Mouse (Mus musculus) liver, adult 2 months (tissue): ENCODE data around the gene Mn1. TPM values are rescaled to one million over a fixed set of nuclear protein-coding genes. Genes with fewer than 3 reads are reported as not detected.
A peak's percentile ranks its signal among the peaks of the same experiment; 100 is the strongest.

Experiments used
- DNase-seq: peaks from one replicate; pipeline ENCODE4 v3.0.0-alpha.2; 2011; ENCODE audit warnings: low read depth, low spot score; ENCODE audit errors: extremely low read depth
- H3K27ac ChIP-seq: fragments of 200-500 bp; replicated peaks from 2 replicates; pipeline ENCODE4 v1.5.1; 2012; ENCODE audit warnings: low read depth, mild to moderate bottlenecking, control low read depth, inconsistent platforms, low read length; ENCODE audit not compliant: insufficient read depth
- H3K27me3 ChIP-seq: fragments of 200-500 bp; 2 replicates; pipeline ENCODE4 v1.6.1; 2012; ENCODE audit warnings: mild to moderate bottlenecking, moderate library complexity, low read length, inconsistent platforms; ENCODE audit not compliant: control insufficient read depth, insufficient read depth
- H3K36me3 ChIP-seq: fragments of 200-500 bp; 2 replicates; pipeline ENCODE4 v1.6.1; 2012; ENCODE audit warnings: low read length, inconsistent platforms; ENCODE audit not compliant: control insufficient read depth, insufficient read depth
- H3K4me1 ChIP-seq: fragments of 200-500 bp; 2 replicates; pipeline ENCODE4 v1.6.1; 2011; ENCODE audit warnings: low read length; ENCODE audit not compliant: control insufficient read depth, insufficient read depth
- H3K4me3 ChIP-seq: fragments of 200-500 bp; 2 replicates; pipeline ENCODE4 v1.5.1; 2011; ENCODE audit warnings: low read depth, mild to moderate bottlenecking, control low read depth, low read length, moderate library complexity; ENCODE audit not compliant: insufficient read depth
- H3K79me2 ChIP-seq: fragments of 200-500 bp; 2 replicates; pipeline ENCODE4 v1.6.1; 2012; ENCODE audit warnings: inconsistent platforms, mild to moderate bottlenecking, low read length, moderate library complexity; ENCODE audit not compliant: control insufficient read depth, insufficient read depth
- H3K9ac ChIP-seq: fragments of 200-500 bp; 2 replicates; pipeline ENCODE4 v1.6.1; 2012; ENCODE audit warnings: low read depth, mild to moderate bottlenecking, control low read depth, inconsistent platforms, low read length
- CTCF ChIP-seq: fragments of 200-500 bp; IDR thresholded peaks from 2 replicates; pipeline ENCODE4 v1.5.1; 2011; ENCODE audit warnings: low read depth, low read length, control low read depth
- POLR2A ChIP-seq: fragments of 200-500 bp; IDR thresholded peaks from 2 replicates; pipeline ENCODE4 v1.6.1; 2011; ENCODE audit warnings: low read length, control low read depth; ENCODE audit not compliant: insufficient read depth; ENCODE audit errors: extremely low read depth
- WGBS: fragments of 180-500 bp; shearing (Covaris S2); methylation state at CpG from one replicate; pipeline ENCODE4 v1.1.7; 2018; 5-methylcytosine and 5-hydroxymethylcytosine counted together
- polyA plus RNA-seq: library from polyadenylated mRNA; depleted of rRNA; stranded (reverse); fragments of >200 nt; gene quantifications from 2 replicates; pipeline ENCODE4 v1.2.3, GENCODE M21; 2012; rRNA removed
- total RNA-seq: library from RNA; depleted of rRNA; stranded (reverse); fragments of >200 nt; gene quantifications from 2 replicates; pipeline ENCODE4 v1.2.3, GENCODE M21; 2014; rRNA removed

Mn1 gene
- total RNA-seq (3.4 and 6.2 TPM in 2 replicates), polyA plus RNA-seq (5.7 and 7.3 TPM in 2 replicates)

- Histone ChIP-seq H3K27ac (peak within 1 kb of the TSS; percentile 77), H3K4me1 (no peaks in the 10 kb centered on the region; the same call in 1 of the 2 replicates), H3K36me3 (peaks cover 16% of the 10 kb centered on the region), H3K9ac (peak within 1 kb of the TSS; percentile 98), H3K79me2 (peaks cover 40% of the 10 kb centered on the region), H3K27me3 (no peaks in the 10 kb centered on the region), H3K4me3 (peak within 1 kb of the TSS; percentile 93)
- peak; percentile 70 for DNase-seq
- WGBS: under 1% methylated on average over 87 of the region's 88 CpGs
- no peak for TF ChIP-seq CTCF
- TF ChIP-seq POLR2A: peak; percentile 91
These were observed at the start of gene Mn1 for GRCm38 (mm10) chr5:111416591-111417374. TSS of gene Mn1 (plus strand) at chr5:111417362.

GRCm38 (mm10) chr5:111367937-111368517 is 49.1 kb upstream of the Mn1 start:
- Histone ChIP-seq H3K36me3 (peaks cover 43% of the 10 kb centered on the region), H3K27me3 (no peaks in the 10 kb centered on the region), H3K27ac (no peak overlapping the region), H3K9ac (no peak overlapping the region), H3K79me2 (no peaks in the 10 kb centered on the region), H3K4me3 (no peak overlapping the region), H3K4me1 (no peaks in the 10 kb centered on the region)
- DNase-seq: no peak
- no peak for TF ChIP-seq POLR2A
- no peak for TF ChIP-seq CTCF
- 94% methylated on average over 11 of the region's 11 CpGs for WGBS

- no peaks in the 10 kb centered on the region for H3K4me1 ChIP-seq
- H3K79me2 ChIP-seq: no peaks in the 10 kb centered on the region
- H3K9ac ChIP-seq: no peak overlapping the region
- WGBS: 96% methylated on average over 5 of the region's 5 CpGs
- H3K27ac ChIP-seq: no peak overlapping the region
- no peaks in the 10 kb centered on the region for H3K27me3 ChIP-seq
- no peak overlapping the region for H3K4me3 ChIP-seq
- DNase-seq: no peak
- H3K36me3 ChIP-seq: peaks cover 48% of the 10 kb centered on the region
- TF ChIP-seq POLR2A: no peak
- TF ChIP-seq CTCF: no peak
These were observed 48.6 kb upstream of the Mn1 start for GRCm38 (mm10) chr5:111368576-111368975.

- Histone ChIP-seq H3K4me3 (no peak overlapping the region), H3K79me2 (no peaks in the 10 kb centered on the region), H3K4me1 (peaks cover 9% of the 10 kb centered on the region), H3K27me3 (no peaks in the 10 kb centered on the region), H3K36me3 (peaks cover 41% of the 10 kb centered on the region), H3K9ac (no peak overlapping the region), H3K27ac (no peak overlapping the region)
- WGBS: 39% methylated on average over 4 of the region's 4 CpGs
- DNase-seq: peak; percentile 20
- TF ChIP-seq CTCF: no peak
- TF ChIP-seq POLR2A: no peak
These were observed 41.5 kb upstream of the Mn1 start for GRCm38 (mm10) chr5:111375616-111376015.

- H3K9ac ChIP-seq: no peak overlapping the region
- H3K4me3 ChIP-seq: no peak overlapping the region
- TF ChIP-seq CTCF (no peak), POLR2A (no peak)
- 96% methylated on average over 24 of the region's 24 CpGs for WGBS
- no peaks in the 10 kb centered on the region for H3K79me2 ChIP-seq
- no peak overlapping the region for H3K27ac ChIP-seq
- peaks cover 9% of the 10 kb centered on the region for H3K4me1 ChIP-seq
- no peak for DNase-seq
- peaks cover 39% of the 10 kb centered on the region for H3K36me3 ChIP-seq
- no peaks in the 10 kb centered on the region for H3K27me3 ChIP-seq
These were observed 40.7 kb upstream of the Mn1 start for GRCm38 (mm10) chr5:111376276-111377020.
